Mouse (Mus musculus) olfactory bulb, adult 2 months (tissue): ENCODE measurements around the gene Gabrd. TPM values are rescaled to one million over a fixed set of nuclear protein-coding genes. Genes with fewer than 3 reads are reported as not detected.
A peak's percentile ranks its signal among the peaks of the same experiment; 100 is the strongest.

Experiments used
- H3K27ac ChIP-seq: fragments of 200-500 bp; 2 replicates; pipeline ENCODE4 v1.5.1; 2012; ENCODE audit warnings: low read depth, low read length; ENCODE audit not compliant: insufficient read depth
- H3K4me1 ChIP-seq: fragments of 200-500 bp; 2 replicates; pipeline ENCODE4 v1.6.1; 2012; ENCODE audit warnings: low read length; ENCODE audit not compliant: control insufficient read depth, insufficient read depth
- H3K4me3 ChIP-seq: fragments of 200-500 bp; 2 replicates; pipeline ENCODE4 v1.5.1; 2012; ENCODE audit warnings: mild to moderate bottlenecking, low read depth, low read length, moderate library complexity; ENCODE audit not compliant: insufficient read depth
- CTCF ChIP-seq: fragments of 200-500 bp; IDR thresholded peaks from 2 replicates; pipeline ENCODE4 v1.5.1; 2012; ENCODE audit warnings: low read depth, mild to moderate bottlenecking, low read length, moderate library complexity; ENCODE audit not compliant: insufficient read depth
- POLR2A ChIP-seq: fragments of 200-500 bp; IDR thresholded peaks from 2 replicates; pipeline ENCODE4 v1.6.1; 2012; ENCODE audit warnings: mild to moderate bottlenecking, low read depth, low read length, moderate library complexity; ENCODE audit not compliant: insufficient read depth
- WGBS: fragments of 180-500 bp; shearing (Covaris S2); methylation state at CpG from one replicate; pipeline ENCODE4 v1.1.7; 2018; 5-methylcytosine and 5-hydroxymethylcytosine counted together
- polyA plus RNA-seq: library from polyadenylated mRNA; stranded (reverse); fragments of >200 nt; gene quantifications from 2 replicates; pipeline ENCODE4 v1.2.4, GENCODE M21; 2012; ENCODE audit warnings: low replicate concordance; ENCODE audit not compliant: missing spikeins, insufficient read depth, insufficient read length

Gabrd gene
- polyA plus RNA-seq, 1 experiment = not detected

GRCm38 (mm10) chr4:155368684-155369083 is 29.2 kb downstream of the Gabrd start:
- H3K27ac ChIP-seq = no peak overlapping the region
- WGBS = 21% methylated on average over 12 of the region's 12 CpGs
- TF ChIP-seq POLR2A (no peak), CTCF (peak; percentile 82)

GRCm38 (mm10) chr4:155367739-155368138 is 30.2 kb downstream of the Gabrd start:
- WGBS = 92% methylated on average over 9 of the region's 9 CpGs
- TF ChIP-seq CTCF (no peak), POLR2A (no peak)
- H3K4me1 ChIP-seq = peaks cover 15% of the 10 kb centered on the region
- no peak overlapping the region for H3K27ac ChIP-seq
- no peak overlapping the region for H3K4me3 ChIP-seq

More at GRCm38 (mm10) chr4:155368684-155369083, 29.2 kb downstream of the Gabrd start:
- H3K4me1 ChIP-seq = peaks cover 15% of the 10 kb centered on the region
- H3K4me3 ChIP-seq = peak overlapping the region; percentile 15; the same call in 1 of the 2 replicates

- TF ChIP-seq POLR2A (no peak), CTCF (no peak)
- no peak overlapping the region for H3K4me3 ChIP-seq
- no peak overlapping the region for H3K27ac ChIP-seq
- 92% methylated on average over 6 of the region's 6 CpGs for WGBS
- peaks cover 12% of the 10 kb centered on the region for H3K4me1 ChIP-seq
Observed at GRCm38 (mm10) chr4:155366784-155367183, 31.1 kb downstream of the Gabrd start.

GRCm38 (mm10) chr4:155362443-155362842 is 35.5 kb downstream of the Gabrd start:
- Histone ChIP-seq H3K4me3 (no peak overlapping the region), H3K27ac (no peak overlapping the region), H3K4me1 (peaks cover 8% of the 10 kb centered on the region; the same call in 1 of the 2 replicates)
- WGBS = 54% methylated on average over 5 of the region's 5 CpGs
- TF ChIP-seq POLR2A = no peak
- TF ChIP-seq CTCF = no peak

GRCm38 (mm10) chr4:155361303-155361791 is 36.6 kb downstream of the Gabrd start, which contains the start of gene Prkcz:
Gene Prkcz, minus strand, starts transcription at chr4:155361361.
- Histone ChIP-seq H3K4me3 (peak within 1 kb of the TSS; percentile 39), H3K27ac (no peak within 1 kb of the TSS), H3K4me1 (peaks cover 8% of the 10 kb centered on the region; the same call in 1 of the 2 replicates)
- no peak for TF ChIP-seq CTCF
- no peak for TF ChIP-seq POLR2A
- 1% methylated on average over 51 of the region's 51 CpGs for WGBS

- no peak for TF ChIP-seq POLR2A
- no peak for TF ChIP-seq CTCF
- H3K4me1 ChIP-seq = peaks cover 8% of the 10 kb centered on the region; the same call in 1 of the 2 replicates
- peak overlapping the region; percentile 39 for H3K4me3 ChIP-seq
- 1% methylated on average over 42 of the region's 42 CpGs for WGBS
- no peak overlapping the region for H3K27ac ChIP-seq
Observed at GRCm38 (mm10) chr4:155360856-155361255, 37.1 kb downstream of the Gabrd start.

GRCm38 (mm10) chr4:155359560-155360464 is 38.1 kb downstream of the Gabrd start:
- H3K4me1 ChIP-seq = peaks cover 8% of the 10 kb centered on the region; the same call in 1 of the 2 replicates
- WGBS = 58% methylated on average over 12 of the region's 12 CpGs
- H3K27ac ChIP-seq = no peak overlapping the region
- TF ChIP-seq POLR2A = no peak
- no peak for TF ChIP-seq CTCF
- no peak overlapping the region for H3K4me3 ChIP-seq

GRCm38 (mm10) chr4:155357601-155358000 is 40.3 kb downstream of the Gabrd start:
- no peak overlapping the region for H3K27ac ChIP-seq
- no peak for TF ChIP-seq CTCF
- TF ChIP-seq POLR2A = no peak
- H3K4me1 ChIP-seq = peaks cover 8% of the 10 kb centered on the region; the same call in 1 of the 2 replicates
- no peak overlapping the region for H3K4me3 ChIP-seq
- WGBS = 50% methylated on average over 2 of the region's 2 CpGs

- Histone ChIP-seq H3K4me3 (no peak overlapping the region), H3K27ac (no peak overlapping the region), H3K4me1 (peaks cover 6% of the 10 kb centered on the region; the same call in 1 of the 2 replicates)
- TF ChIP-seq POLR2A (no peak), CTCF (no peak)
- 93% methylated on average over 10 of the region's 10 CpGs for WGBS
Observed at GRCm38 (mm10) chr4:155356354-155356753, 41.6 kb downstream of the Gabrd start.
